Mouse (Mus musculus): ENCODE results near the gene Tas2r135.

The Tas2r135 gene

GRCm38 (mm10) chr6:42373669-42374430 is 31.4 kb upstream of the Tas2r135 start:
- no peak for DNase-seq (ENCODE audit: low read depth, low spot score)

GRCm38 (mm10) chr6:42374701-42375100 is 30.5 kb upstream of the Tas2r135 start:
- no peak for DNase-seq (ENCODE audit: low read depth, low spot score)

GRCm38 (mm10) chr6:42375131-42375530 is 30.1 kb upstream of the Tas2r135 start:
- DNase-seq (ENCODE audit: low read depth, low spot score) = no peak

GRCm38 (mm10) chr6:42376016-42376415 is 29.2 kb upstream of the Tas2r135 start:
- no peak for DNase-seq (ENCODE audit: low read depth, low spot score)

- peak; percentile 43 for DNase-seq (ENCODE audit: low read depth, low spot score)
Observed at GRCm38 (mm10) chr6:42376504-42377019, 28.7 kb upstream of the Tas2r135 start.

- DNase-seq (ENCODE audit: low read depth, low spot score) = no peak
Observed at GRCm38 (mm10) chr6:42377280-42377679, 28.0 kb upstream of the Tas2r135 start.

- no peak for DNase-seq (ENCODE audit: low read depth, low spot score)
Observed at GRCm38 (mm10) chr6:42379551-42379950, 25.7 kb upstream of the Tas2r135 start.

- peak; percentile 45 for DNase-seq (ENCODE audit: low read depth, low spot score)
Observed at GRCm38 (mm10) chr6:42380416-42381144, 24.7 kb upstream of the Tas2r135 start.

GRCm38 (mm10) chr6:42381221-42381620 is 24.0 kb upstream of the Tas2r135 start:
- no peak for DNase-seq (ENCODE audit: low read depth, low spot score)

- DNase-seq (ENCODE audit: low read depth, low spot score) = no peak
Observed at GRCm38 (mm10) chr6:42381916-42382381, 23.3 kb upstream of the Tas2r135 start.

- DNase-seq (ENCODE audit: low read depth, low spot score) = no peak
Observed at GRCm38 (mm10) chr6:42383360-42383759, 21.9 kb upstream of the Tas2r135 start.

GRCm38 (mm10) chr6:42385635-42386034 is 19.6 kb upstream of the Tas2r135 start:
- DNase-seq (ENCODE audit: low read depth, low spot score) = no peak

GRCm38 (mm10) chr6:42391796-42392330 is 13.4 kb upstream of the Tas2r135 start:
- DNase-seq (ENCODE audit: low read depth, low spot score) = no peak

- no peak for DNase-seq (ENCODE audit: low read depth, low spot score)
Observed at GRCm38 (mm10) chr6:42395960-42396809, 9.0 kb upstream of the Tas2r135 start.

- DNase-seq (ENCODE audit: low read depth, low spot score) = no peak
Observed at GRCm38 (mm10) chr6:42397041-42397657, 8.1 kb upstream of the Tas2r135 start.

GRCm38 (mm10) chr6:42398285-42398684 is 6.9 kb upstream of the Tas2r135 start:
- DNase-seq (ENCODE audit: low read depth, low spot score) = no peak

- DNase-seq (ENCODE audit: low read depth, low spot score) = no peak
Observed at GRCm38 (mm10) chr6:42398998-42399397, 6.2 kb upstream of the Tas2r135 start.

- no peak for DNase-seq (ENCODE audit: low read depth, low spot score)
Observed at GRCm38 (mm10) chr6:42399938-42400337, 5.3 kb upstream of the Tas2r135 start, which contains the start of gene Tas2r143. TSS of gene Tas2r143 (plus strand) at chr6:42400238.

GRCm38 (mm10) chr6:42419443-42419842 is 14.2 kb downstream of the Tas2r135 start:
- DNase-seq (ENCODE audit: low read depth, low spot score) = no peak

GRCm38 (mm10) chr6:42421439-42421838 is 16.2 kb downstream of the Tas2r135 start:
- no peak for DNase-seq (ENCODE audit: low read depth, low spot score)

GRCm38 (mm10) chr6:42424472-42424871 is 19.2 kb downstream of the Tas2r135 start:
- no peak for DNase-seq (ENCODE audit: low read depth, low spot score)

Measured in CD4-positive helper T cell, adult 2 months (primary cell).